Mouse (Mus musculus): ENCODE results near the gene Tmem110.
A peak's percentile ranks its signal among the peaks of the same experiment; 100 is the strongest.

Gene Tmem110

GRCm38 (mm10) chr14:30825476-30826131, at the start of gene Tmem110:
Gene Tmem110, plus strand, starts transcription at chr14:30825590.
- peak; percentile 85 for DNase-seq (ENCODE audit: low read depth, low spot score)
- Histone ChIP-seq H3K36me3 (ENCODE audit: control insufficient read depth, insufficient read depth, low read length, poor library complexity, severe bottlenecking) (no peaks in the 10 kb centered on the region), H3K27me3 (ENCODE audit: control insufficient read depth, insufficient read depth, low read length, poor library complexity, severe bottlenecking) (no peaks in the 10 kb centered on the region; the same call in 1 of the 2 replicates)

GRCm38 (mm10) chr14:30784614-30785013, 40.8 kb upstream of the Tmem110 start:
- DNase-seq (ENCODE audit: low read depth, low spot score): peak; percentile 57
- no peaks in the 10 kb centered on the region for H3K36me3 ChIP-seq (ENCODE audit: control insufficient read depth, insufficient read depth, low read length, poor library complexity, severe bottlenecking)

DNA sequence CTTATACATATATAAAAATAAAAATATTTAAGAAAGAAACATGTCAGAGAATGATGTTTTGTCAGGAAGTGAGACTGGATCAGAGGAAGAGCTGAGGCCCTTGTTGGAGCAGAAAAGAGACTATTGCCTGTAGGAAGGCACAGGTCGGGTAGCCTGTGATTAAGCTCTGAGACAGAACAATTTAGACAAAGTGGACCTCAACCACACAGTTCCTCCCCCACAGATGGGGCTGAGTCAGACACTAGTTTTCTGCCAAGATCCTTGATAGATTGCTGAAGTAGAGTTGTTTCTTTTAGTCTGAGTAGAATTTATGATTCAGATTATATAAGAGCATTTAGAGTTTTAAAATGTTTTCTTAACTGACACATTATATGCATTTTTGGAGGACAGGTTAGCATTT, 35.9 kb upstream of the Tmem110 start:
- H3K36me3 ChIP-seq (ENCODE audit: control insufficient read depth, insufficient read depth, low read length, poor library complexity, severe bottlenecking): no peaks in the 10 kb centered on the region
- DNase-seq (ENCODE audit: low read depth, low spot score): no peak
- no peaks in the 10 kb centered on the region for H3K27me3 ChIP-seq (ENCODE audit: control insufficient read depth, insufficient read depth, low read length, poor library complexity, severe bottlenecking)

More at GRCm38 (mm10) chr14:30784614-30785013, 40.8 kb upstream of the Tmem110 start:
- H3K27me3 ChIP-seq (ENCODE audit: control insufficient read depth, insufficient read depth, low read length, poor library complexity, severe bottlenecking): no peaks in the 10 kb centered on the region

DNA sequence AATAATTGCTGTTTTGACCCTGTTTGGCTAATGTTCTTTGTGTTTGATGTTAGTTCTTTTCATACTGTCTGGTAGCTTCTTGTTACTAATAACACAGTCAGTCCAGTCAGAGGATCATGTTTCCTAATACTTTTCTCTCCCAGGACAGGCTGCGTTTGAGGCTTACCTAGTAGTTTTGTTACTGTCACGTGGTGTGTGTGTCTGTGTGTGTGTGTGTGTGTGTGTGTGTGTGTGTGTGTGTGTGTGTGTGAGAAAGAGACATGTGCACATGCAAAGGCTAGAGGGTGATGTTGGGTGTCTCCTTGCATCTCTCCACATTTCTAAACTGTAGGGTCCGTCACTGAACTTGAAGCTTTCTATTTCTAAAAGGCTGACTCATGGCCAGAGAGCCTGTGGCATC, 32.5 kb upstream of the Tmem110 start:
- no peaks in the 10 kb centered on the region for H3K27me3 ChIP-seq (ENCODE audit: control insufficient read depth, insufficient read depth, low read length, poor library complexity, severe bottlenecking)
- H3K36me3 ChIP-seq (ENCODE audit: control insufficient read depth, insufficient read depth, low read length, poor library complexity, severe bottlenecking): no peaks in the 10 kb centered on the region
- no peak for DNase-seq (ENCODE audit: low read depth, low spot score)

DNA sequence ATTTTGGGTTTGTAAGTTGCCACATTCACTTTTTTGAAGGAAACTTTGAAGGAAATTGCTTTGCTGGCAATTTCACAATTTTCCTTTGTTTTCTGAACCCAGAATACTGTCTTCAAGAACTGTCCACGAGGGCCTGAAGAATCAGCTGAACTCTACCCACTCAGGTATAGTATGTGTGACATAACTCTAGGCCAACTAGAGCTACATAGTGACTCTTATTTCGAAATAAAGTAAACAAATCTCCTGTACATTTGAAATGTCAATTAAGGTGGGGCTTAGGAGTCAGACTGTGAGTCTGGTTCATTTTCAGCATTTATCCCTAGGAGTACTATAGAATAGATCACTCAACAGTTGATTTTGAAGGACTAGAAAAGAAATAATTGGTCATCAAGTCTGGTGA, 23.6 kb upstream of the Tmem110 start:
- DNase-seq (ENCODE audit: low read depth, low spot score): no peak
- Histone ChIP-seq H3K36me3 (ENCODE audit: control insufficient read depth, insufficient read depth, low read length, poor library complexity, severe bottlenecking) (peaks cover 1% of the 10 kb centered on the region; the same call in 1 of the 2 replicates), H3K27me3 (ENCODE audit: control insufficient read depth, insufficient read depth, low read length, poor library complexity, severe bottlenecking) (no peaks in the 10 kb centered on the region)

- H3K27me3 ChIP-seq (ENCODE audit: control insufficient read depth, insufficient read depth, low read length, poor library complexity, severe bottlenecking): no peaks in the 10 kb centered on the region; the same call in 1 of the 2 replicates
- DNase-seq (ENCODE audit: low read depth, low spot score): no peak
- H3K36me3 ChIP-seq (ENCODE audit: control insufficient read depth, insufficient read depth, low read length, poor library complexity, severe bottlenecking): 0 out of 2 replicates have a peak, but pooled peaks cover 3% of the 10 kb centered on the region
These were observed 4.3 kb upstream of the Tmem110 start for GRCm38 (mm10) chr14:30821136-30821535.

- DNase-seq (ENCODE audit: low read depth, low spot score): no peak
- H3K27me3 ChIP-seq (ENCODE audit: control insufficient read depth, insufficient read depth, low read length, poor library complexity, severe bottlenecking): no peaks in the 10 kb centered on the region; the same call in 1 of the 2 replicates
- no peaks in the 10 kb centered on the region for H3K36me3 ChIP-seq (ENCODE audit: control insufficient read depth, insufficient read depth, low read length, poor library complexity, severe bottlenecking)
These were observed 864 bp upstream of the Tmem110 start for GRCm38 (mm10) chr14:30824456-30824995.

- no peaks in the 10 kb centered on the region for H3K36me3 ChIP-seq (ENCODE audit: control insufficient read depth, insufficient read depth, low read length, poor library complexity, severe bottlenecking)
- no peak for DNase-seq (ENCODE audit: low read depth, low spot score)
- no peaks in the 10 kb centered on the region; the same call in 1 of the 2 replicates for H3K27me3 ChIP-seq (ENCODE audit: control insufficient read depth, insufficient read depth, low read length, poor library complexity, severe bottlenecking)
These were observed 342 bp upstream of the Tmem110 start for GRCm38 (mm10) chr14:30825021-30825475.

DNA sequence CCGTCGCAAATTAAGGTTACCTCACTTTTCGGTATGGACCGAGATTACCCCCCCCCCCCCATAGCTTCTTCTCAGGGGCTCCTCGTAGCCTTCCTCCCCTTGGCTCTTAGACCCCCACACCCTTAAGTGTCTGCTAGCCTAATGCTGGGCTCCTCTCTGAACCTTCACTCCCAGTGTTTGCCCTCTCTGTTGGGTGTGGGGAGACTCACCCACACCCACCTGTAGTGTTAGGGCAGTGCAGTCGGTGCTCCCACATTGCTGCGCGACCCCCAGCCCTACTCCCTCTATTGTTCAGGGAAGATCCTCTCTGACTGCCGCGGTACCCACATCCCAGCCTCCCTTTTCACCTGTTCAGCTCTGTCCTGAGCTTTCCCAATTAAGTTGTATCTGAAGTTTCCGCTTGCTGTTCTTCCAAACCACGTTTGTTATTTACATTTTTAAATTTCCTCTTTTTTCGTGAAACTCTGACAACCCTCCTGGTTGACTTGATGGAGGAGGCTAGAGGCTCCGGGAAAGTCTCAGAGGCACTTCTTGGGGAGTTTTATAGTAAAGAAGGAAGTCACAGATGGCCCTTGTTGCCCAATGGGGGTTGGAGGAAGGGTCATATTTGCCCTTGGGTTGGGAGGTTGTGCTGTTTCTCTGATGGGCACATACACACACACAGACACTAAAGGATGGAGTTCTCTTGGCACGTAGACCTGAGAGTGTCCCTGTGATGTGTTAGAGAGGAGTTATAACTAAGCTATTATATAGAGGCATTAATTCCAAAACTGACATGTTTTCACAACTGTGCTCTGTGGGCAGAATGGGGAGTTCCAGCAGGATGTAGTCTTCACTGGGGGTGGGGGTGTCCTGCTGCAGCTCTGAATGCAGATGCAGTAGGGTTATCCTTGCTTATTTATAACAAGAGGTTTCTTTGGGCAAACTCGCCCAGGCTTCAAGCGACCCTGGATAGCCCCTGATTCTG, 1.1 kb downstream of the Tmem110 start:
- no peaks in the 10 kb centered on the region; the same call in 1 of the 2 replicates for H3K27me3 ChIP-seq (ENCODE audit: control insufficient read depth, insufficient read depth, low read length, poor library complexity, severe bottlenecking)
- H3K36me3 ChIP-seq (ENCODE audit: control insufficient read depth, insufficient read depth, low read length, poor library complexity, severe bottlenecking): no peaks in the 10 kb centered on the region

GRCm38 (mm10) chr14:30827480-30827879, 2.1 kb downstream of the Tmem110 start:
- DNase-seq (ENCODE audit: low read depth, low spot score): no peak
- Histone ChIP-seq H3K27me3 (ENCODE audit: control insufficient read depth, insufficient read depth, low read length, poor library complexity, severe bottlenecking) (no peaks in the 10 kb centered on the region; the same call in 1 of the 2 replicates), H3K36me3 (ENCODE audit: control insufficient read depth, insufficient read depth, low read length, poor library complexity, severe bottlenecking) (no peaks in the 10 kb centered on the region)

More for the DNA sequence above, 1.1 kb downstream of the Tmem110 start:
- DNase-seq (ENCODE audit: low read depth, low spot score): peak; percentile 17

GRCm38 (mm10) chr14:30828077-30828476, 2.7 kb downstream of the Tmem110 start:
- H3K27me3 ChIP-seq (ENCODE audit: control insufficient read depth, insufficient read depth, low read length, poor library complexity, severe bottlenecking): no peaks in the 10 kb centered on the region; the same call in 1 of the 2 replicates
- DNase-seq (ENCODE audit: low read depth, low spot score): no peak
- H3K36me3 ChIP-seq (ENCODE audit: control insufficient read depth, insufficient read depth, low read length, poor library complexity, severe bottlenecking): no peaks in the 10 kb centered on the region

GRCm38 (mm10) chr14:30828635-30829460, 3.5 kb downstream of the Tmem110 start:
- DNase-seq (ENCODE audit: low read depth, low spot score): no peak
- Histone ChIP-seq H3K36me3 (ENCODE audit: control insufficient read depth, insufficient read depth, low read length, poor library complexity, severe bottlenecking) (no peaks in the 10 kb centered on the region), H3K27me3 (ENCODE audit: control insufficient read depth, insufficient read depth, low read length, poor library complexity, severe bottlenecking) (no peaks in the 10 kb centered on the region; the same call in 1 of the 2 replicates)

DNA sequence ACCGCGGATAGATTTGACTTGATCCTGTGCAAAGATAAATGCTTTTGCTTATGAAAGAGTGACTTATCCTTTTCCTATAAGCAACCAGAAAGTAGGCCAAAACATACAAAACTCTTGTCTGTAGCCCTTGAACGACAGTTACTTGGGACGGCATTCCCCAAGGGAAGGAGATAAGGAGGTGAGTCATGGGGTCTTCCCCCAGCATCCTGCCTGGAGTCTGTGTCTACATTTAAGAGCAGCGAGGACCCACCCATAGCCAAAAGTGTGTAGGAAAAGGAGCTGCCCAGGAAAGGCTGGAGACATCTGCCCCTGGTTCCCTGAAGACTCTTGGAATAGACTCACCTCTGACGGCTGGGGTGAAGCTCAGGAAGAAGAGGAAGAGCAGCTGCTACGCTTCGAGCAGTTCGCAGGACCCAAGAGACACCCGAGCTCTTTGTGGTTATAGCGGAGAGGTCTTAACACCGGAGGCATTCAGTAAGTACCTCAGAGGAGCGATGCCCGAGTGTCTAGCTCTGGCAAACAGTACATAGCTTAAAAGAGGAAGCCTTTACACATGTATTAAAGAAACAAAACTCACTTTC, 12.1 kb downstream of the Tmem110 start:
- H3K36me3 ChIP-seq (ENCODE audit: control insufficient read depth, insufficient read depth, low read length, poor library complexity, severe bottlenecking): peaks cover 2% of the 10 kb centered on the region; the same call in 1 of the 2 replicates
- H3K27me3 ChIP-seq (ENCODE audit: control insufficient read depth, insufficient read depth, low read length, poor library complexity, severe bottlenecking): no peaks in the 10 kb centered on the region
- peak; percentile 15 for DNase-seq (ENCODE audit: low read depth, low spot score)
